Mouse (Mus musculus): Measurements from ENCODE around the gene Sgms2. TPM values are rescaled to one million over a fixed set of nuclear protein-coding genes. Genes with fewer than 3 reads are reported as not detected.

The Sgms2 gene
- polyA plus RNA-seq, 1 experiment, result 4.9 TPM

DNA sequence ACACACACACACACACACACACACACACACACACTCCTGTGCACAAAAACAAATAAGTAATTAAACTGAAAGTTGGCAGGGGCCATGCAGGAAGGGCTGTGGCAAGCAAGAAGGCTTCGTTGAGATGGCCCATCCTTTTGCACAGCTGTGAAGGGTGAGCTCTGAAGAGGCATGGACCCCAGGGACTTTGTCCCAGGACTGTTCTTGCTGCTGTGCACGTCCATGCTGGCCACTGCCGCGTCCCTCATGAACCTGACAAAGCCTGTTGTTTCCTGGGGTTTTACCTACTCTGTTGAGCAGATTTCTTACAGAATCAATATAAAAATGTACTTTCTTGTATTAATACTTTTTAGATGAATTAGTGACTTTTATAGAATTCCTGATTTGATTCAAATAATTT lies 199.3 kb downstream of the Sgms2 start:
- Histone ChIP-seq H3K4me3 (ENCODE audit: low read depth, low read length) (no peak overlapping the region), H3K27me3 (ENCODE audit: control insufficient read depth, insufficient read depth, low read length) (no peaks in the 10 kb centered on the region), H3K4me1 (ENCODE audit: control insufficient read depth, insufficient read depth, insufficient read length, low read length) (peaks cover 26% of the 10 kb centered on the region), H3K36me3 (ENCODE audit: control insufficient read depth, insufficient read depth, low read length) (peaks cover 20% of the 10 kb centered on the region), H3K27ac (ENCODE audit: insufficient read depth, low read depth, low read length) (peak overlapping the region; percentile 47; the same call in 1 of the 2 replicates)
- TF ChIP-seq CTCF (IDR thresholded peaks at IDR 0.05; ENCODE audit: extremely low read depth, insufficient read length, insufficient replicate concordance, low read depth, low read length) (no peak), POLR2A (IDR thresholded peaks at IDR 0.05; ENCODE audit: low read depth, low read length) (no peak)
- 70% methylated on average over 4 of the region's 4 CpGs for WGBS

DNA sequence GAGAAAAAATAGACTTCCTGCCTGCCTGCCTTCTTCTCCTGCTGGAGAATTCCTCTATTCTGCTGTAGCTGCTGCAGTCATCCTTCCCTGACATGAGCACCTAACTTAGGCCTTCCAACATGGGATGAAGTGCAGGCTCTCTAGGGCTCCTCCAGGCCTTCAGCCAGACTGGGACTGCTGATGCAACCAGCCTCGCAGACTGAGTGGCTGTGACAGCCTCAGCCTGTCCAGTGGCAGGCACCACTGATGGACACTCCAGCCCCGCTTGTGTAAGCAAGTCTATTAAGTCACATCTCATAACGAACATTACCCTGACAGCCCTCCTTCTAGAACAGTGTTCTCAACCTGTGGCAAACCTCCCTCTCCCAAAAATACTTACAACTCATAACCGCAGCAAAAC lies 217.1 kb downstream of the Sgms2 start:
- 59% methylated on average over 4 of the region's 4 CpGs for WGBS
- Histone ChIP-seq H3K4me1 (ENCODE audit: control insufficient read depth, insufficient read depth, insufficient read length, low read length) (peaks cover 5% of the 10 kb centered on the region; the same call in 1 of the 2 replicates), H3K4me3 (ENCODE audit: low read depth, low read length) (no peak overlapping the region), H3K27me3 (ENCODE audit: control insufficient read depth, insufficient read depth, low read length) (no peaks in the 10 kb centered on the region), H3K27ac (ENCODE audit: insufficient read depth, low read depth, low read length) (no peak overlapping the region), H3K36me3 (ENCODE audit: control insufficient read depth, insufficient read depth, low read length) (no peaks in the 10 kb centered on the region)
- no peak for TF ChIP-seq CTCF (IDR thresholded peaks at IDR 0.05; ENCODE audit: extremely low read depth, insufficient read length, insufficient replicate concordance, low read depth, low read length)
- no peak for TF ChIP-seq POLR2A (IDR thresholded peaks at IDR 0.05; ENCODE audit: low read depth, low read length)

GRCm38 (mm10) chr3:131272374-131273100 lies 218.7 kb downstream of the Sgms2 start:
- TF ChIP-seq CTCF (IDR thresholded peaks at IDR 0.05; ENCODE audit: extremely low read depth, insufficient read length, insufficient replicate concordance, low read depth, low read length) (no peak), POLR2A (IDR thresholded peaks at IDR 0.05; ENCODE audit: low read depth, low read length) (no peak)
- Histone ChIP-seq H3K36me3 (ENCODE audit: control insufficient read depth, insufficient read depth, low read length) (peaks cover 8% of the 10 kb centered on the region), H3K4me3 (ENCODE audit: low read depth, low read length) (peak overlapping the region; percentile 99), H3K4me1 (ENCODE audit: control insufficient read depth, insufficient read depth, insufficient read length, low read length) (peaks cover 9% of the 10 kb centered on the region; the same call in 1 of the 2 replicates), H3K27ac (ENCODE audit: insufficient read depth, low read depth, low read length) (peak overlapping the region; percentile 93), H3K27me3 (ENCODE audit: control insufficient read depth, insufficient read depth, low read length) (no peaks in the 10 kb centered on the region)
- WGBS, result 6% methylated on average over 10 of the region's 10 CpGs

DNA sequence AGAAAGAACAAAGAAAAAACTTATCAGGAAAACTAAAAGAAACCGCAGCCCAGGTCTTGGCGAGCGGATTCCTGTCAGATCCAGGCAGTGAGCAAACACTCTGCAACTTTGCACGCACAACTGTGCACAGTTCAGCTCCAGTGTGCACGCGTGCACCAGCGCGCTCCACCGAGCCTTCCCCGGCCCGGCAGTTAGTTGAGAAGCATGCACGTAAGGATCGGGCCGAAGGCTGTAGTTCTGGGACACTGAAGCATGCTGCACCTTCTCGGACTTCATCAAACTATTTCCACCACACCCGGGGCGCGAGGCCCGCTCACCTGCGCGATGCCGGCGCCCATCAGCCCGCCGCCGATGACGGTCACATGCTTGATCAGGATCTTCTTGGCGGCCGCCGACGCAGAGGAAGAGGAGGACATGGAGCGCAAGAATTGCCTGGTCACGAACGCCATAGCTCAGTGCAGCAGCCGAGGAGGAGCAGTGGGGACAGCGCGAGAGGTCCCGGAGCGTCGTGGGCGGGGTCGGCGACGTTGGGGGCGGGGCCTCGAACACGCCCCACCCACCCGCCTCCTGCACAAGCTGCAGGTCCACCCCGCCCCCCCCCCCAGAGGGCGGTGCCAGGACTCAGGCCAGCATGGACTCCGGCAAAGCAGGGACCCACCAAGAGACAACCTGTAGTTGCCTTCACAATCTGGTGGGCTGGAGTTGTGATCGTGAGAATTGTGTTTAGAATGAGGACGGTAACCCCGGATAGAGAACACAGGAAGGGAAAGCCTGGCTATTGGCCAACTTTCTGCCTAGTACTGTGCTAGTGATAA lies 219.4 kb downstream of the Sgms2 start, which contains the start of gene Hadh:
Hadh (minus strand) TSS at position 543 of the 815 bp plus-strand sequence.
- under 1% methylated on average over 54 of the region's 54 CpGs for WGBS
- H3K4me1 ChIP-seq (ENCODE audit: control insufficient read depth, insufficient read depth, insufficient read length, low read length), result peaks cover 12% of the 10 kb centered on the region; the same call in 1 of the 2 replicates
- H3K4me3 ChIP-seq (ENCODE audit: low read depth, low read length), result peak within 1 kb of the TSS; percentile 99
- TF ChIP-seq CTCF (IDR thresholded peaks at IDR 0.05; ENCODE audit: extremely low read depth, insufficient read length, insufficient replicate concordance, low read depth, low read length), result no peak
- TF ChIP-seq POLR2A (IDR thresholded peaks at IDR 0.05; ENCODE audit: low read depth, low read length), result peak; percentile 36; the same call in 1 of the 2 replicates
- H3K36me3 ChIP-seq (ENCODE audit: control insufficient read depth, insufficient read depth, low read length), result peaks cover 8% of the 10 kb centered on the region
- no peaks in the 10 kb centered on the region for H3K27me3 ChIP-seq (ENCODE audit: control insufficient read depth, insufficient read depth, low read length)
- peak within 1 kb of the TSS; percentile 93 for H3K27ac ChIP-seq (ENCODE audit: insufficient read depth, low read depth, low read length)

GRCm38 (mm10) chr3:131271157-131271556 lies 220.1 kb downstream of the Sgms2 start:
- H3K36me3 ChIP-seq (ENCODE audit: control insufficient read depth, insufficient read depth, low read length), result peaks cover 10% of the 10 kb centered on the region
- peaks cover 12% of the 10 kb centered on the region; the same call in 1 of the 2 replicates for H3K4me1 ChIP-seq (ENCODE audit: control insufficient read depth, insufficient read depth, insufficient read length, low read length)
- no peaks in the 10 kb centered on the region for H3K27me3 ChIP-seq (ENCODE audit: control insufficient read depth, insufficient read depth, low read length)
- H3K4me3 ChIP-seq (ENCODE audit: low read depth, low read length), result peak overlapping the region; percentile 99
- TF ChIP-seq CTCF (IDR thresholded peaks at IDR 0.05; ENCODE audit: extremely low read depth, insufficient read length, insufficient replicate concordance, low read depth, low read length) (peak; percentile 57; the same call in 1 of the 2 replicates), POLR2A (IDR thresholded peaks at IDR 0.05; ENCODE audit: low read depth, low read length) (no peak)
- H3K27ac ChIP-seq (ENCODE audit: insufficient read depth, low read depth, low read length), result peak overlapping the region; percentile 87
- 2% methylated on average over 8 of the region's 8 CpGs for WGBS

DNA sequence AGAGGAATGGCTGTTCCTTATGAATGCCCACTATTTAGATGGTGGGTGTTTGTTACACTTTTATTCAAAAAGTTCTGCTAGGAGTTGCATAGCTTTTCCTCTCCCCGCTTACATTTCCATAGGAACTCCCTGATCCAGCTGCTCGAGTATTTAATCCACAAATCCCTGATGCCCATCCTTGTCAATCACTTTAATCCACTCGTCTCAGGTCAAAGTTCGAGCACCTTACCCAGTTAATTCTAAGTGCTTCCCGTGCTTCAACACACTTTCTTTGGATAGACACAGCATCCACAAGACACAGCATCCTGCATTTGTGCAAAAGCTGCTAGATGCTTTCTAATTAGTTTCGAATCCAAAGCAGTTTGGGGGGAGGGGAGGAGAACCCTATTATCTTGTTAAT lies 220.8 kb downstream of the Sgms2 start:
- WGBS, result 36% methylated on average over 6 of the region's 6 CpGs
- Histone ChIP-seq H3K27me3 (ENCODE audit: control insufficient read depth, insufficient read depth, low read length) (no peaks in the 10 kb centered on the region), H3K27ac (ENCODE audit: insufficient read depth, low read depth, low read length) (peak overlapping the region; percentile 87; the same call in 1 of the 2 replicates), H3K4me3 (ENCODE audit: low read depth, low read length) (no peak overlapping the region), H3K36me3 (ENCODE audit: control insufficient read depth, insufficient read depth, low read length) (peaks cover 13% of the 10 kb centered on the region), H3K4me1 (ENCODE audit: control insufficient read depth, insufficient read depth, insufficient read length, low read length) (peaks cover 13% of the 10 kb centered on the region; the same call in 1 of the 2 replicates)
- TF ChIP-seq POLR2A (IDR thresholded peaks at IDR 0.05; ENCODE audit: low read depth, low read length) (no peak), CTCF (IDR thresholded peaks at IDR 0.05; ENCODE audit: extremely low read depth, insufficient read length, insufficient replicate concordance, low read depth, low read length) (no peak)

Other genes with a start within 250 kb of the Sgms2 start
- gene Hadh, start 219.3 kb downstream of the Sgms2 start, polyA plus RNA-seq (2012; rRNA removed), result 118 and 314 TPM in 2 replicates
- 1.3 and 21.0 TPM in 2 replicates for gene Cyp2u1, start 188.2 kb downstream of the Sgms2 start, polyA plus RNA-seq (2012; rRNA removed)
- gene Papss1, start 73.4 kb upstream of the Sgms2 start, polyA plus RNA-seq (2012; rRNA removed), result 8.2 and 44.8 TPM in 2 replicates